Mouse (Mus musculus): Measurements from ENCODE around the gene Car1. TPM values are rescaled to one million over a fixed set of nuclear protein-coding genes. Genes with fewer than 3 reads are reported as not detected.
"Not testable (repeated sequence)": the region's sequence is repeated elsewhere in the genome, so short reads cannot be mapped to it uniquely, and the experiment has no call there.

The Car1 gene
- polyA plus RNA-seq, 1 experiment from 2014 or later, result 0.13 TPM

DNA sequence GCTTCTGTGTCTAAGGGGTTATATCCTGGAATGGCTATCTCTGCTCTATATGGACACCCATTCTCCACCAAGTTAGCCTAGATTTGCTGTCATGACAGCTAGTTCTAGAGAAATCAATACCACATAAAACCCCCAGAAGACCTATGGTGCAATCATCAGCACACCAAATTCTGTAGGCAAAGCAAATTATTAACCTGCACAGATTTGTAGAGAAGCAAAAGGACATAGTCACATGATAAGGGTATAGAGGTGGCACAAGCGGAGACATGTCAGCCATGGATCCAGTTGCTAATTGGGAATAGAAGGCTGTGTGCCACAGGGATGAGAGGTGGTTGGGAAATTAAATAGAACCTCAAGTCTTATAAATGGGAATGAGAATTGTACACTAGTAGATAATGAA, 30.8 kb upstream of the Car1 start:
- DNase-seq (ENCODE audit: low spot score), result no peak
- H3K4me3 ChIP-seq (replicated peaks; ENCODE audit: low read depth, low read length), result no peak overlapping the region
- H3K4me1 ChIP-seq (replicated peaks; ENCODE audit: insufficient read depth, low read length), result no peaks in the 10 kb centered on the region
- H3K4me2 ChIP-seq (ENCODE audit: low read length), result no peak overlapping the region
- TF ChIP-seq CTCF (IDR thresholded peaks at IDR 0.05; ENCODE audit: low read depth), result no peak
- no peaks in the 10 kb centered on the region for H3K36me3 ChIP-seq (ENCODE audit: insufficient read depth, low read length)
- ATAC-seq (replicated peaks; ENCODE audit: low FRiP score, low read depth), result no peak
- no peak overlapping the region for H3K9ac ChIP-seq (ENCODE audit: low read depth, low read length)
- H3K27ac ChIP-seq, result no peak overlapping the region
- H3K9me3 ChIP-seq (replicated peaks; ENCODE audit: low read length), result no peaks in the 10 kb centered on the region
- WGBS, result 90% methylated on average over 1 of the region's 1 CpGs
- no peaks in the 10 kb centered on the region for H3K27me3 ChIP-seq (ENCODE audit: insufficient read depth, low read length)

DNA sequence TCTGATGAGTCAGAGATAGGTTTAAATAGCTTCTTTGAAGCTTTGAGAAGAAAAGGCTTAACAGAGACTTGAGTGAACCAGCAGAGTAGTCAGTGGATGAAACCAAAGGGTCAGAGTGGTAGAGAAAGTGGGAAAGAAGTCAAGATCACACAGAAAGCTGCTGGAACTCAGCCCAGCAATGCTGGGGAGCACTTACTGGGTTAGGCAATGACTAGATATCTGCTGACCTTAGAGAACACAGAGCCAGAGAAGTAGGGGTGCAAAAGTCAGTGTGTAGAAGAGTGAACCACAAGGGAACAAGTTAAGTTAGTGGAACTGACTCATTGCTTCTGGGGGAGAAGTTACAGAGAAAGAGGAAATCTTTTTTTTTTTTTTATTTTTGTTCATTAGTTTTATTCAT, 24.6 kb upstream of the Car1 start:
- no peaks in the 10 kb centered on the region for H3K4me1 ChIP-seq (replicated peaks; ENCODE audit: insufficient read depth, low read length)
- no peaks in the 10 kb centered on the region for H3K36me3 ChIP-seq (ENCODE audit: insufficient read depth, low read length)
- no peaks in the 10 kb centered on the region for H3K27me3 ChIP-seq (ENCODE audit: insufficient read depth, low read length)
- ATAC-seq (replicated peaks; ENCODE audit: low FRiP score, low read depth), result no peak
- H3K4me3 ChIP-seq (replicated peaks; ENCODE audit: low read depth, low read length), result no peak overlapping the region
- H3K9me3 ChIP-seq (replicated peaks; ENCODE audit: low read length), result no peaks in the 10 kb centered on the region
- H3K4me2 ChIP-seq (ENCODE audit: low read length), result no peak overlapping the region
- no peak for DNase-seq (ENCODE audit: low spot score)
- no peak overlapping the region for H3K9ac ChIP-seq (ENCODE audit: low read depth, low read length)
- no peak overlapping the region for H3K27ac ChIP-seq
- TF ChIP-seq CTCF (IDR thresholded peaks at IDR 0.05; ENCODE audit: low read depth), result no peak

DNA sequence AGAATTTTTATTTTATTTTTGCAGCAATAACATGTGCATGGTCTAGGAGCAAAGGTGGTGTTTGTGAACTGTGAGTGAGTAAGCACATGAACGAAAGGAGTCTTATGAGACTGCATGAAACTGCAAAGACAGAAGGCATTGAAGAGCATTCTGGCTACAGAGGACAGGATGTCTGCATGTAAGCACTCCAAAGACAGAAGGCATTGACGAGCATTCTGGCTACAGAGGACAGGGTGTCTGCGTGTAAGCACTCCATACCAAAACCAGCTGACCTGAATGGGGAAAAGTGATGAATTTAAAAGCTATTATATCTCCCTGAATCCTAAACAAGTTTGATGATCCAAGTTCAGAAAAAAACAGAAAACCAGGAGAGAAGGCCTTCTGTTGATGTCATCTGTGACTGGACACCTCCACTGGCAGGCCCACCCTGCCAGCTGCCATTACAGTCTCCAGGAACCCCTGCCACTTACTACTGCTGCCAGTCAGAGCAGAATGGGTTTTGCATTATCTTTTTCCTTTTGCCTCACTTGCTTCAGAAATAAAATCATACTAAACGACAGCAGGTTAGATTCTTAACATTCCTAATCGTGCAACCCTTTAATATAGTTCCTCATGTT, 23.2 kb upstream of the Car1 start:
- H3K4me3 ChIP-seq (replicated peaks; ENCODE audit: low read depth, low read length), result no peak overlapping the region
- no peak overlapping the region for H3K9ac ChIP-seq (ENCODE audit: low read depth, low read length)
- DNase-seq (ENCODE audit: low spot score) (no peak), ATAC-seq (replicated peaks; ENCODE audit: low FRiP score, low read depth) (no peak)
- no peak overlapping the region for H3K27ac ChIP-seq
- TF ChIP-seq CTCF (IDR thresholded peaks at IDR 0.05; ENCODE audit: low read depth), result no peak
- no peaks in the 10 kb centered on the region for H3K27me3 ChIP-seq (ENCODE audit: insufficient read depth, low read length)
- H3K4me2 ChIP-seq (ENCODE audit: low read length), result no peak overlapping the region
- no peaks in the 10 kb centered on the region for H3K9me3 ChIP-seq (replicated peaks; ENCODE audit: low read length)
- 66% methylated on average over 5 of the region's 5 CpGs for WGBS
- no peaks in the 10 kb centered on the region for H3K36me3 ChIP-seq (ENCODE audit: insufficient read depth, low read length)
- H3K4me1 ChIP-seq (replicated peaks; ENCODE audit: insufficient read depth, low read length), result no peaks in the 10 kb centered on the region

DNA sequence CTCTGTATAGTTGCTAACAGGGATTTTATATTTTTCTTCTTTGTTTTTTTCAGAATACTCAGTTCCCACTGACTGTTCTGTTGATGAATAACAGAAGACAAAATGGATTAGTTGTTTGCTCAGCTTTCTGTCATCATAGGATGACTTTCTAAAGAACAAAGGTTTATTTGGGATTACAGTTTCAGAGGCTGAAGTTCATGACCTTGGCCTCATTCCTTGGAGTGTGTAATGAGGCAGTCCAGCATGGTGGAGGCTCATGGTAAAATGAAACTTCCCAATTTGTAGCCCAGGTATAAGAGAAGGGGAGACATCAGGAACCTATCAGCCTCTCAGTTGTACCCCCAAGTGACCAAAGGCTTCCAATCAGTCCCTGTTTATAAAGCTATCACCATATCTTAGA, 20.7 kb upstream of the Car1 start:
- H3K4me2 ChIP-seq (ENCODE audit: low read length), result no peak overlapping the region
- H3K9me3 ChIP-seq (replicated peaks; ENCODE audit: low read length), result no peaks in the 10 kb centered on the region
- H3K36me3 ChIP-seq (ENCODE audit: insufficient read depth, low read length), result no peaks in the 10 kb centered on the region
- TF ChIP-seq CTCF (IDR thresholded peaks at IDR 0.05; ENCODE audit: low read depth), result no peak
- H3K4me3 ChIP-seq (replicated peaks; ENCODE audit: low read depth, low read length), result no peak overlapping the region
- H3K4me1 ChIP-seq (replicated peaks; ENCODE audit: insufficient read depth, low read length), result no peaks in the 10 kb centered on the region
- H3K27ac ChIP-seq, result no peak overlapping the region
- no peak overlapping the region for H3K9ac ChIP-seq (ENCODE audit: low read depth, low read length)
- H3K27me3 ChIP-seq (ENCODE audit: insufficient read depth, low read length), result no peaks in the 10 kb centered on the region
- DNase-seq (ENCODE audit: low spot score), result no peak
- ATAC-seq (replicated peaks; ENCODE audit: low FRiP score, low read depth), result no peak

DNA sequence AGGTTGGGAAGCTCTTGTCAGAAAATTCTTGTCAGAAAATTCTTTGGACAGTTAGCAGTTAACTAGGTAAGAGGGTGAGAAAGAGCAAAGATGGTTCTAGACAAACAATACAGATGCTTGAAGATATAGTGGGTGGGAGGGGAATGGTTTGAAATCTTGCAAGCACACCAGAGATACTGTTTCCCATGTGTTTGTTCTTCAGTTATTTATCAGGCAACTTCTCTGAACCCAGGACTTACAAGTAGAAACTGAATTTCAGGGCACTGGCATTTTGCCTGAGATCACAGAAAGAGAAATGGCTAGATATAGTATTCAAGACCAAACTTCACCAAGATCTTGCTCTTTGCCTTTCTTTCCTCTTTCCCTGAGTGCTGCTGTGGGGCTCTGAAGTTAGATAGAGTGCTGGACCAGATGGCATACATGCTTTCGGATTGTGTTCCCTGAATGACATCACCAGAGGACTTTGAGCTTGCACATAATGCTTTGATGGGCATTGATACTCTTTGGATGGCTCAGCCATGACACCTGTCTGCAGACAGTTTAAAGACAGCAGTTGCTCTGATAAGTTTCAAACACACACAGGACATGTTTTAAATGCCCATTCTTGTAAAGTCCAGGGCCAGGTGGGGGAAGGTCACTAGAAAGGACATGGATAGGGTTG, 11.8 kb upstream of the Car1 start:
- no peak overlapping the region for H3K27ac ChIP-seq
- H3K4me2 ChIP-seq (ENCODE audit: low read length), result no peak overlapping the region
- H3K9ac ChIP-seq (ENCODE audit: low read depth, low read length), result no peak overlapping the region
- H3K4me3 ChIP-seq (replicated peaks; ENCODE audit: low read depth, low read length), result no peak overlapping the region
- no peak for ATAC-seq (replicated peaks; ENCODE audit: low FRiP score, low read depth)
- no peaks in the 10 kb centered on the region for H3K27me3 ChIP-seq (ENCODE audit: insufficient read depth, low read length)
- no peaks in the 10 kb centered on the region for H3K36me3 ChIP-seq (ENCODE audit: insufficient read depth, low read length)
- no peak for DNase-seq (ENCODE audit: low spot score)
- 80% methylated on average over 1 of the region's 1 CpGs for WGBS
- no peaks in the 10 kb centered on the region for H3K9me3 ChIP-seq (replicated peaks; ENCODE audit: low read length)
- TF ChIP-seq CTCF (IDR thresholded peaks at IDR 0.05; ENCODE audit: low read depth), result no peak
- no peaks in the 10 kb centered on the region for H3K4me1 ChIP-seq (replicated peaks; ENCODE audit: insufficient read depth, low read length)

DNA sequence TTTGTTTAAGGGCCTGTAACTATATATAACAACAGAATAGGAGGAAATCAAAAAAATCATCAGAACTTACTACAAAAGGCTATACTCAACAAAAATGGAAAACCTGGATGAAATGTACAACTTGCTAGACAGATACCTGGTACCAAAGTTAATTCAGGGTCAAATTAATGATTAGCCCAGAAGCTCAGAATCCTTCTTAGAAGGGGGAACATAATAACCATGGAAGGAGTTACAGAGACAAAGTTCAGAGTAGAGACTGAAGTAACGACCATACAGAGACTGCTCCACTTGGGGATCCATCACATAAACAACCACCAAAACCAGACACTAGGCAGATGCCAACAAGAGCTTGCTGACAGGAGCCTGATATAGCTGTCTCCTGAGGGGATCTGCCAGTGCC, 7.2 kb upstream of the Car1 start:
- 76% methylated on average over 1 of the region's 1 CpGs for WGBS
- not testable (repeated sequence) for H3K9me3 ChIP-seq (replicated peaks; ENCODE audit: low read length); ATAC-seq (replicated peaks; ENCODE audit: low FRiP score, low read depth); H3K27ac ChIP-seq; H3K4me2 ChIP-seq (ENCODE audit: low read length); H3K4me3 ChIP-seq (replicated peaks; ENCODE audit: low read depth, low read length); H3K4me1 ChIP-seq (replicated peaks; ENCODE audit: insufficient read depth, low read length); H3K27me3 ChIP-seq (ENCODE audit: insufficient read depth, low read length); DNase-seq (ENCODE audit: low spot score); H3K36me3 ChIP-seq (ENCODE audit: insufficient read depth, low read length); H3K9ac ChIP-seq (ENCODE audit: low read depth, low read length)

DNA sequence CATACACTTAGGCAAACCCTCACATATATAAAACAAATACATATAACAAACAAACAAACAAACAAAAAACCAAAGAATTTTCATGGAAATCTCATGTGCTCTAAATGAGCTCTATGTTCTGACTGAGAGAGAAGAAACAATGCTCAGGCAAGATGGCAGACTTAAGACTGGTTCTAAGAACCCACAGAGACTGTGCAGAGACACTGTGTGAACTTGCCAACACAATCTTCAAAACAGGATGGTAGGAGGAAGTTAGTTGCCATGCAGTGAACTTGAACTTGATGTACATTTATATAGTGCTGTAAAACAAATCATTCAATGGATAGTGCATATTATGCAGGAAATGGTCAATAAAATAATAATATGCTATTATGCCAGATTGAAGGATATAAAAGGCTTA, 1.5 kb downstream of the Car1 start:
- no peak for TF ChIP-seq CTCF (IDR thresholded peaks at IDR 0.05; ENCODE audit: low read depth)
- no peak overlapping the region for H3K9ac ChIP-seq (ENCODE audit: low read depth, low read length)
- no peaks in the 10 kb centered on the region for H3K27me3 ChIP-seq (ENCODE audit: insufficient read depth, low read length)
- H3K4me2 ChIP-seq (ENCODE audit: low read length), result no peak overlapping the region
- H3K36me3 ChIP-seq (ENCODE audit: insufficient read depth, low read length), result no peaks in the 10 kb centered on the region
- H3K4me3 ChIP-seq (replicated peaks; ENCODE audit: low read depth, low read length), result no peak overlapping the region
- no peak overlapping the region for H3K27ac ChIP-seq
- ATAC-seq (replicated peaks; ENCODE audit: low FRiP score, low read depth) (no peak), DNase-seq (ENCODE audit: low spot score) (no peak)
- no peaks in the 10 kb centered on the region for H3K4me1 ChIP-seq (replicated peaks; ENCODE audit: insufficient read depth, low read length)
- no peaks in the 10 kb centered on the region for H3K9me3 ChIP-seq (replicated peaks; ENCODE audit: low read length)
